ENCODE assay signal across 8 mouse cellular contexts in genomic region chr19:7172051-7172866, GRCm38 (mm10). TPM values are rescaled to one million over a fixed set of nuclear protein-coding genes. Genes with fewer than 3 reads are reported as not detected.
DNase-seq lines count a peak whose midpoint lies in the region; ATAC-seq and TF ChIP-seq lines count a peak whose summit lies in the region.

No protein-coding gene starts in this region.

- H3K9me3 ChIP-seq in heart, embryonic 10.5 days = no peaks in the 10 kb centered on the region
- H3K9me3 ChIP-seq in embryonic facial prominence, embryonic 12.5 days = no peaks in the 10 kb centered on the region
- H3K9me3 ChIP-seq in intestine, embryonic 15.5 days = no peaks in the 10 kb centered on the region
- no peaks in the 10 kb centered on the region for H3K9me3 ChIP-seq in limb, embryonic 12.5 days
- no peaks in the 10 kb centered on the region for H3K9me3 ChIP-seq in midbrain, postnatal 0 days (ENCODE audit: low read length)

- H3K4me3 ChIP-seq in heart, embryonic 10.5 days = no peak overlapping the region
- no peak overlapping the region for H3K4me3 ChIP-seq in embryonic facial prominence, embryonic 12.5 days
- no peak overlapping the region for H3K4me3 ChIP-seq in intestine, embryonic 15.5 days (replicated peaks)
- H3K4me3 ChIP-seq in limb, embryonic 12.5 days (replicated peaks) = no peak overlapping the region
- H3K4me3 ChIP-seq in midbrain, postnatal 0 days (ENCODE audit: low read depth, low read length) = no peak overlapping the region

- H3K4me2 ChIP-seq in embryonic facial prominence, embryonic 12.5 days (replicated peaks) = no peak overlapping the region; the same call in 1 of the 2 replicates
- H3K4me2 ChIP-seq in intestine, embryonic 15.5 days (replicated peaks) = no peak overlapping the region
- 0 out of 2 replicates have a peak overlapping the region, but pooled peaks have one; percentile 8 for H3K4me2 ChIP-seq in limb, embryonic 12.5 days
- H3K4me2 ChIP-seq in midbrain, postnatal 0 days (ENCODE audit: low read depth, low read length, poor library complexity, severe bottlenecking) = no peak overlapping the region

- peak; percentile 85 for DNase-seq in heart, embryonic 10.5 days (ENCODE audit: low spot score)
- no peak for DNase-seq in heart, postnatal 14 days
- peak; percentile 82 for DNase-seq in midbrain, postnatal 0 days (ENCODE audit: low spot score)
- DNase-seq in urinary bladder, adult 18-20 months (ENCODE audit: low spot score in 2 of 2) = no peak

- WGBS in heart, embryonic 10.5 days = 16% methylated on average over 13 of the region's 13 CpGs
- WGBS in embryonic facial prominence, embryonic 12.5 days = 18% methylated on average over 13 of the region's 13 CpGs
- WGBS in intestine, embryonic 15.5 days = 18% methylated on average over 13 of the region's 13 CpGs
- WGBS in limb, embryonic 12.5 days = 11% methylated on average over 13 of the region's 13 CpGs
- 9% methylated on average over 13 of the region's 13 CpGs for WGBS in midbrain, postnatal 0 days

- intact Hi-C loops in heart, postnatal 14 days (cut with DNase I) = no loop called here

- TF ChIP-seq CTCF in midbrain, postnatal 0 days (IDR thresholded peaks at IDR 0.05) = no peak

- no peaks in the 10 kb centered on the region for H3K36me3 ChIP-seq in heart, embryonic 10.5 days
- no peaks in the 10 kb centered on the region for H3K36me3 ChIP-seq in embryonic facial prominence, embryonic 12.5 days
- H3K36me3 ChIP-seq in intestine, embryonic 15.5 days = no peaks in the 10 kb centered on the region
- H3K36me3 ChIP-seq in limb, embryonic 12.5 days = no peaks in the 10 kb centered on the region
- H3K36me3 ChIP-seq in midbrain, postnatal 0 days (ENCODE audit: insufficient read depth, low read length) = no peaks in the 10 kb centered on the region

- H3K9ac ChIP-seq in embryonic facial prominence, embryonic 12.5 days = no peak overlapping the region
- H3K9ac ChIP-seq in intestine, embryonic 15.5 days = no peak overlapping the region
- H3K9ac ChIP-seq in limb, embryonic 12.5 days (replicated peaks) = no peak overlapping the region
- no peak overlapping the region for H3K9ac ChIP-seq in midbrain, postnatal 0 days (replicated peaks; ENCODE audit: low read length, poor library complexity, severe bottlenecking)

- peak overlapping the region; percentile 49 for H3K27ac ChIP-seq in heart, embryonic 10.5 days
- peak overlapping the region; percentile 55; the same call in 1 of the 2 replicates for H3K27ac ChIP-seq in embryonic facial prominence, embryonic 12.5 days
- H3K27ac ChIP-seq in intestine, embryonic 15.5 days = no peak overlapping the region
- peak overlapping the region; percentile 69 for H3K27ac ChIP-seq in limb, embryonic 12.5 days
- no peak overlapping the region for H3K27ac ChIP-seq in midbrain, postnatal 0 days (ENCODE audit: low read depth, low read length)

- ATAC-seq in embryonic facial prominence, embryonic 12.5 days (ENCODE audit: insufficient number of reproducible peaks, insufficient read depth, low FRiP score, low TSS enrichment) = peak; percentile 68; the same call in 1 of the 2 replicates
- ATAC-seq in intestine, embryonic 15.5 days = peak; percentile 66
- ATAC-seq in limb, embryonic 12.5 days (ENCODE audit: insufficient number of reproducible peaks, insufficient read depth, low FRiP score, low TSS enrichment, low read depth) = peak; percentile 65; the same call in 1 of the 2 replicates
- ATAC-seq in midbrain, postnatal 0 days (ENCODE audit: low FRiP score) = peak; percentile 88
- ATAC-seq in inflammation-experienced regulatory T-cells, adult 6 months = no peak

- H3K27me3 ChIP-seq in heart, embryonic 10.5 days (ENCODE audit: insufficient read depth, poor library complexity, severe bottlenecking) = peaks cover 58% of the 10 kb centered on the region
- peaks cover 21% of the 10 kb centered on the region for H3K27me3 ChIP-seq in embryonic facial prominence, embryonic 12.5 days
- peaks cover 16% of the 10 kb centered on the region for H3K27me3 ChIP-seq in intestine, embryonic 15.5 days (replicated peaks)
- H3K27me3 ChIP-seq in limb, embryonic 12.5 days = peaks cover 56% of the 10 kb centered on the region
- H3K27me3 ChIP-seq in midbrain, postnatal 0 days (ENCODE audit: insufficient read depth, low read length) = no peaks in the 10 kb centered on the region

- peaks cover 39% of the 10 kb centered on the region for H3K4me1 ChIP-seq in heart, embryonic 10.5 days
- peaks cover 31% of the 10 kb centered on the region for H3K4me1 ChIP-seq in embryonic facial prominence, embryonic 12.5 days
- peaks cover 26% of the 10 kb centered on the region for H3K4me1 ChIP-seq in intestine, embryonic 15.5 days (replicated peaks)
- H3K4me1 ChIP-seq in limb, embryonic 12.5 days (replicated peaks) = peaks cover 47% of the 10 kb centered on the region
- peaks cover 13% of the 10 kb centered on the region for H3K4me1 ChIP-seq in midbrain, postnatal 0 days (ENCODE audit: insufficient read depth, low read length)

RNA-seq across cellular contexts. Expression of gene Otub1, which starts 33.9 kb away (rescaled TPM):
- 198 and 212 TPM in 2 replicates for polyA plus RNA-seq in heart, embryonic 10.5 days (2016; fragmentation: Nextera tagmentation; extraction: Ambion mirVana)
- total RNA-seq in heart, postnatal 14 days (2021) = 10 to 100 TPM; 77.4 to 79.9 TPM
- 234 and 242 TPM in 2 replicates for polyA plus RNA-seq in embryonic facial prominence, embryonic 12.5 days (2016; fragmentation: Nextera tagmentation; extraction: Ambion mirVana)
- 166 and 172 TPM in 2 replicates for polyA plus RNA-seq in intestine, embryonic 15.5 days (2015; fragmentation: Nextera tagmentation; extraction: Ambion mirVana)
- 222 and 233 TPM in 2 replicates for polyA plus RNA-seq in limb, embryonic 12.5 days (2016; fragmentation: Nextera tagmentation; extraction: Ambion mirVana)
- total RNA-seq in midbrain, postnatal 0 days (2014; rRNA removed) = 236 and 242 TPM in 2 replicates
- polyA plus RNA-seq in midbrain, postnatal 0 days (2015; fragmentation: Nextera tagmentation; extraction: Ambion mirVana) = 257 and 277 TPM in 2 replicates
- 100 to 1,000 TPM; 164 to 183 (median 169) TPM for polyA plus RNA-seq in inflammation-experienced regulatory T-cells, adult 6 months (2017; shearing (Covaris generic))

RNA-seq across cellular contexts. Expression of gene Cox8a, which starts 45.2 kb away (rescaled TPM):
- 1,294 and 1,907 TPM in 2 replicates for polyA plus RNA-seq in heart, embryonic 10.5 days (2016; fragmentation: Nextera tagmentation; extraction: Ambion mirVana)
- 100 to 1,000 TPM; 545 to 557 TPM for total RNA-seq in heart, postnatal 14 days (2021)
- 824 and 858 TPM in 2 replicates for polyA plus RNA-seq in embryonic facial prominence, embryonic 12.5 days (2016; fragmentation: Nextera tagmentation; extraction: Ambion mirVana)
- 1,343 and 1,351 TPM in 2 replicates for polyA plus RNA-seq in intestine, embryonic 15.5 days (2015; fragmentation: Nextera tagmentation; extraction: Ambion mirVana)
- polyA plus RNA-seq in limb, embryonic 12.5 days (2016; fragmentation: Nextera tagmentation; extraction: Ambion mirVana) = 870 and 903 TPM in 2 replicates
- total RNA-seq in midbrain, postnatal 0 days (2014; rRNA removed) = 1,114 and 1,471 TPM in 2 replicates
- 1,645 and 1,756 TPM in 2 replicates for polyA plus RNA-seq in midbrain, postnatal 0 days (2015; fragmentation: Nextera tagmentation; extraction: Ambion mirVana)
- 100 to 1,000 TPM; 284 to 445 (median 299) TPM for polyA plus RNA-seq in inflammation-experienced regulatory T-cells, adult 6 months (2017; shearing (Covaris generic))

Comparison
In these comparisons a context has a peak if more than half of its experiments do, and no peak if none do; other contexts are left out.
1. DNase-seq: peak in heart, embryonic 10.5 days (single experiment) and midbrain, postnatal 0 days (single experiment); none in heart, postnatal 14 days (0 of 2) and urinary bladder, adult 18-20 months (0 of 2).
2. H3K27ac ChIP-seq: peak in heart, embryonic 10.5 days (single experiment), embryonic facial prominence, embryonic 12.5 days (single experiment) and limb, embryonic 12.5 days (single experiment); none in intestine, embryonic 15.5 days (single experiment) and midbrain, postnatal 0 days (single experiment).